Mouse (Mus musculus) lung, adult 18-20 months (tissue): ENCODE results near the gene Dbi.

Source experiments
- DNase-seq, 2 experiments: peaks; one replicate each; pipeline ENCODE4 v3.0.0; 2022; ENCODE audit warnings: mixed read lengths in 2 of 2

Dbi gene

GRCm38 (mm10) chr1:120082957-120083585, 37.8 kb downstream of the Dbi start:
- peak; percentile 79 to 89 for DNase-seq

GRCm38 (mm10) chr1:120080632-120081031, 40.2 kb downstream of the Dbi start:
- no peak for DNase-seq

- no peak for DNase-seq
Measured at GRCm38 (mm10) chr1:120077746-120078410, 43.0 kb downstream of the Dbi start.

- peak in 1 of 2 experiments; percentile 43 for DNase-seq
Measured at GRCm38 (mm10) chr1:120075507-120075906, 45.4 kb downstream of the Dbi start.

- DNase-seq: peak; percentile 40 to 41
Measured at GRCm38 (mm10) chr1:120074931-120075330, 45.9 kb downstream of the Dbi start.

- DNase-seq: no peak
Measured at GRCm38 (mm10) chr1:120074307-120074702, 46.6 kb downstream of the Dbi start.

- peak; percentile 81 to 85 for DNase-seq
Measured at GRCm38 (mm10) chr1:120073519-120074306, 47.2 kb downstream of the Dbi start, which contains the start of gene Tmem37. Gene Tmem37 (minus strand): TSS chr1:120074074.

GRCm38 (mm10) chr1:120072900-120073299, 48.0 kb downstream of the Dbi start:
- DNase-seq: peak; percentile 67 to 83

- no peak for DNase-seq
Measured at GRCm38 (mm10) chr1:120071133-120071532, 49.7 kb downstream of the Dbi start.

- no peak for DNase-seq
Measured at GRCm38 (mm10) chr1:120070168-120070567, 50.7 kb downstream of the Dbi start.

GRCm38 (mm10) chr1:120069120-120069519, 51.8 kb downstream of the Dbi start:
- peak; percentile 37 to 76 for DNase-seq

GRCm38 (mm10) chr1:120066625-120067024, 54.3 kb downstream of the Dbi start:
- DNase-seq: no peak

- no peak for DNase-seq
Measured at GRCm38 (mm10) chr1:120066159-120066558, 54.7 kb downstream of the Dbi start.

- no peak for DNase-seq
Measured at GRCm38 (mm10) chr1:120064036-120064682, 56.7 kb downstream of the Dbi start.
